Mouse (Mus musculus): ENCODE measurements around the gene Dennd6b. TPM values are rescaled to one million over a fixed set of nuclear protein-coding genes. Genes with fewer than 3 reads are reported as not detected.

The Dennd6b gene
- total and polyA plus RNA-seq, 2 experiments from 2014 or later = 53.3 to 89.6 TPM

GRCm38 (mm10) chr15:89141443-89141842, 54.9 kb downstream of the Dennd6b start:
- H3K27me3 ChIP-seq (ENCODE audit: insufficient read depth, low read length) = peaks cover 5% of the 10 kb centered on the region; the same call in 1 of the 2 replicates
- H3K36me3 ChIP-seq (ENCODE audit: insufficient read depth) = peaks cover 14% of the 10 kb centered on the region
- no peak for DNase-seq
- no peak overlapping the region for H3K9ac ChIP-seq
- H3K27ac ChIP-seq (ENCODE audit: low read depth, low read length) = no peak overlapping the region
- TF ChIP-seq CTCF (IDR thresholded peaks at IDR 0.05; ENCODE audit: low read depth) = no peak
- no peak overlapping the region for H3K4me3 ChIP-seq (ENCODE audit: low read depth, low read length)
- 0 out of 2 replicates have a peak overlapping the region, but pooled peaks have one; percentile 91 for H3K4me2 ChIP-seq (ENCODE audit: low read depth)
- H3K9me3 ChIP-seq (ENCODE audit: low read length) = no peaks in the 10 kb centered on the region
- H3K4me1 ChIP-seq (ENCODE audit: insufficient read depth) = peaks cover 10% of the 10 kb centered on the region; the same call in 1 of the 2 replicates
- WGBS = 30% methylated on average over 5 of the region's 5 CpGs
- ATAC-seq = no peak

GRCm38 (mm10) chr15:89140659-89141252, 55.5 kb downstream of the Dennd6b start, which contains the start of gene Mapk12:
TSS of gene Mapk12 (minus strand) at chr15:89140703.
- H3K36me3 ChIP-seq (ENCODE audit: insufficient read depth) = peaks cover 14% of the 10 kb centered on the region
- peak within 1 kb of the TSS; percentile 36 for H3K4me3 ChIP-seq (ENCODE audit: low read depth, low read length)
- H3K9ac ChIP-seq = peak within 1 kb of the TSS; percentile 41
- 1% methylated on average over 21 of the region's 21 CpGs for WGBS
- peaks cover 5% of the 10 kb centered on the region; the same call in 1 of the 2 replicates for H3K27me3 ChIP-seq (ENCODE audit: insufficient read depth, low read length)
- DNase-seq (no peak), ATAC-seq (peak; percentile 44; the same call in 1 of the 2 replicates)
- H3K4me1 ChIP-seq (ENCODE audit: insufficient read depth) = 0 out of 2 replicates have a peak, but pooled peaks cover 7% of the 10 kb centered on the region
- no peaks in the 10 kb centered on the region for H3K9me3 ChIP-seq (ENCODE audit: low read length)
- H3K4me2 ChIP-seq (ENCODE audit: low read depth) = peak within 1 kb of the TSS; percentile 91
- no peak within 1 kb of the TSS for H3K27ac ChIP-seq (ENCODE audit: low read depth, low read length)
- TF ChIP-seq CTCF (IDR thresholded peaks at IDR 0.05; ENCODE audit: low read depth) = no peak

DNA sequence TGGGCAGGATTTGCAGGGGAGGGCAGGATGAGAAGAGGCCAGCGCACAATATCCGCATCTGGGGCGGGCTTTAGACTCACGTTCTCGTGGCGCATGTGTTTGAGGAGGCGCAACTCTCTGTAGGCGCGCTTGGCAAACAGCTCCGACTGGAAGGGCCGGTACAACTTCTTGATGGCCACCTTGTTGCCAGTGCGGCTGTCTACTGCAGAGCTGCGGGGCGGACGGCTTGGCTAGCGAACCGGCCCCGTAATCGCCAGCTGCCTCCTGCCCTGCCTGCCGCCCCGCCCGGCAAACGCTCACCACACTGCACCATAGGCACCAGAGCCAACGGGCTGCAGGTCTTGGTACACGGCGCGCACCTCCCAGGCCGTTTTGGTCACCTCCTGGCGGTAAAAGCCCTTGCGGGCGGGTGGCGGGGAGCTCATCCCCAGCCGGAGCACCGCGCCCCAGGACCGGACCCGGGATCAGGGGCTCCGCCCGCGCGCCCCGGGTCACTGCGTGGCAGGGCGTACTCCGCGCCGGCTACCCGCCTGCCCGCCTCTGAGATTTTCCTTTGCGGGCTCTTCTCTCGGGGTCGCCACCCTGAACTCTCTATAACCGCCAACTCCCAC, 56.1 kb downstream of the Dennd6b start:
- no peak overlapping the region for H3K27ac ChIP-seq (ENCODE audit: low read depth, low read length)
- peak overlapping the region; percentile 91 for H3K4me2 ChIP-seq (ENCODE audit: low read depth)
- DNase-seq (no peak), ATAC-seq (peak; percentile 36; the same call in 1 of the 2 replicates)
- WGBS = under 1% methylated on average over 50 of the region's 53 CpGs
- H3K4me1 ChIP-seq (ENCODE audit: insufficient read depth) = 0 out of 2 replicates have a peak, but pooled peaks cover 7% of the 10 kb centered on the region
- peak overlapping the region; percentile 36 for H3K4me3 ChIP-seq (ENCODE audit: low read depth, low read length)
- TF ChIP-seq CTCF (IDR thresholded peaks at IDR 0.05; ENCODE audit: low read depth) = no peak
- peaks cover 11% of the 10 kb centered on the region; the same call in 1 of the 2 replicates for H3K36me3 ChIP-seq (ENCODE audit: insufficient read depth)
- H3K9ac ChIP-seq = peak overlapping the region; percentile 41
- peaks cover 5% of the 10 kb centered on the region; the same call in 1 of the 2 replicates for H3K27me3 ChIP-seq (ENCODE audit: insufficient read depth, low read length)
- H3K9me3 ChIP-seq (ENCODE audit: low read length) = no peaks in the 10 kb centered on the region

GRCm38 (mm10) chr15:89138531-89138930, 57.8 kb downstream of the Dennd6b start:
- Histone ChIP-seq H3K9ac (no peak overlapping the region), H3K27ac (ENCODE audit: low read depth, low read length) (no peak overlapping the region), H3K36me3 (ENCODE audit: insufficient read depth) (no peaks in the 10 kb centered on the region), H3K4me1 (ENCODE audit: insufficient read depth) (0 out of 2 replicates have a peak, but pooled peaks cover 7% of the 10 kb centered on the region), H3K9me3 (ENCODE audit: low read length) (no peaks in the 10 kb centered on the region), H3K4me3 (ENCODE audit: low read depth, low read length) (no peak overlapping the region), H3K27me3 (ENCODE audit: insufficient read depth, low read length) (peaks cover 5% of the 10 kb centered on the region; the same call in 1 of the 2 replicates), H3K4me2 (ENCODE audit: low read depth) (no peak overlapping the region)
- no peak for TF ChIP-seq CTCF (IDR thresholded peaks at IDR 0.05; ENCODE audit: low read depth)
- no peak for DNase-seq
- WGBS = 93% methylated on average over 6 of the region's 6 CpGs
- no peak for ATAC-seq

DNA sequence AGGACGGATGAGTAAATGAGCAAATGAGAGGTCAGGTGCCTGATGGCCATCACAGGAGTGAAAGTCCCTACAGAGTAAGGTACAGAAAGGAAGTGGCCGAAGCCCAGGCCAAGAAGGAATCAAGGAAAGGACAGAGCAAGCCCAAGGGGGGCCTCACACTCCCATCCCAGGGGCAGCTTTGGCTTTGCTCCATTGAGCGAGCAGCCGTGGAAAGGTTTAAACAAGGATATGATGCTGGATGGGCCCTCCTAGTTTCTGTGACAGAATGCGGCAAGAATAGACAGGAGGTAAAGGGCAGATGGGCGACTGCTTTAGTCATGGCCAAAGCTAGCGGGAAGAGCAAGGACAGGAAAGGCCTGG, 58.3 kb downstream of the Dennd6b start:
- no peak for TF ChIP-seq CTCF (IDR thresholded peaks at IDR 0.05; ENCODE audit: low read depth)
- Histone ChIP-seq H3K4me3 (ENCODE audit: low read depth, low read length) (no peak overlapping the region), H3K27ac (ENCODE audit: low read depth, low read length) (no peak overlapping the region), H3K4me1 (ENCODE audit: insufficient read depth) (0 out of 2 replicates have a peak, but pooled peaks cover 7% of the 10 kb centered on the region), H3K9ac (no peak overlapping the region), H3K27me3 (ENCODE audit: insufficient read depth, low read length) (peaks cover 5% of the 10 kb centered on the region; the same call in 1 of the 2 replicates), H3K36me3 (ENCODE audit: insufficient read depth) (no peaks in the 10 kb centered on the region), H3K4me2 (ENCODE audit: low read depth) (no peak overlapping the region), H3K9me3 (ENCODE audit: low read length) (no peaks in the 10 kb centered on the region)
- DNase-seq (no peak), ATAC-seq (no peak)
- 96% methylated on average over 7 of the region's 7 CpGs for WGBS

DNA sequence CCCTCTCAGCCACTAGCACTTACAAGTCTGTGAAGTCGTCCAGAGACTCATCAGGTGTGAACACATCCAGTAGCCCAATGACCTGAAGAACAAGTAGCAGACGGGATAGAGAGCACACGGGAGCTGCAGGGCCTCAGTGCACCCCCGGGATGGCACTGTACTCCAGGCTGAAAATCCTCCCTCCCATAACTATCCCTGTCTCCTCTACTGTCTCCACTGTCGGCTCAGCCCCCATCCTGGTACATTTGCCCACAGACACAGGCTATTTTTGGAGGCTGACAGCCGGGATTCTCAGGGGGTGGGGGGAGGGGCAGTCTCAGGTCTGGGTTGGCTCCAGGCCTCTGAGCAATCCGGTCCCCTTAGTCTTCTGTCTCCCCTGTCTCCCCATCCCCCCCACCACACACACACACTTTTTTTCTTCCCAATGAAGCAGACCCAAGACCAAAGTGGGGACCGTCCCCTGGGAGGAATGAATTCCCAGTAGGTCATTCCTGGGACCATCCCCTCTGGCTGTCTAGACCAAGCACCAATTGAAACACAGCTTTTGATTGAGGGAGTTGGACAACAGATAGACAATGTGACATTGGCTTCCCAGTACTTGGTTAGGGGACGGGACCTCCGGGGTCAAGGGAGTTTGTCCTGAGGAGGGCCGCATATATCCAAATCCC, 58.8 kb downstream of the Dennd6b start:
- H3K9ac ChIP-seq = no peak overlapping the region
- no peak overlapping the region for H3K4me2 ChIP-seq (ENCODE audit: low read depth)
- no peaks in the 10 kb centered on the region for H3K9me3 ChIP-seq (ENCODE audit: low read length)
- peaks cover 5% of the 10 kb centered on the region; the same call in 1 of the 2 replicates for H3K27me3 ChIP-seq (ENCODE audit: insufficient read depth, low read length)
- H3K27ac ChIP-seq (ENCODE audit: low read depth, low read length) = no peak overlapping the region
- H3K36me3 ChIP-seq (ENCODE audit: insufficient read depth) = no peaks in the 10 kb centered on the region
- DNase-seq = no peak
- 74% methylated on average over 11 of the region's 11 CpGs for WGBS
- no peak overlapping the region for H3K4me3 ChIP-seq (ENCODE audit: low read depth, low read length)
- no peak for ATAC-seq
- H3K4me1 ChIP-seq (ENCODE audit: insufficient read depth) = 0 out of 2 replicates have a peak, but pooled peaks cover 7% of the 10 kb centered on the region
- no peak for TF ChIP-seq CTCF (IDR thresholded peaks at IDR 0.05; ENCODE audit: low read depth)

Data from forebrain, postnatal 0 days (tissue).